Mouse (Mus musculus) lung, embryonic 14.5 days (tissue): ENCODE results near the gene Gm20388. TPM values are rescaled to one million over a fixed set of nuclear protein-coding genes. Genes with fewer than 3 reads are reported as not detected.

Source experiments
- ATAC-seq: fragments of 200-750 bp; cut with Nextera tagmentation; 2 replicates; pipeline ENCODE4 v1.8.0; 2017; ENCODE audit warnings: mild to moderate bottlenecking, moderate TSS enrichment, moderate library complexity; ENCODE audit not compliant: insufficient read depth
- DNase-seq: peaks from one replicate; pipeline ENCODE4 v3.0.0-alpha.2; 2015
- H3K27ac ChIP-seq: fragments of 300-500 bp; sonication (generic); 2 replicates; pipeline ENCODE4 v1.5.1; 2014; ENCODE audit warnings: low read depth, mild to moderate bottlenecking, moderate library complexity
- H3K27me3 ChIP-seq: fragments of 300-500 bp; sonication (generic); 2 replicates; pipeline ENCODE4 v1.6.1; 2014; ENCODE audit warnings: low read length, control low read depth; ENCODE audit not compliant: insufficient read depth
- H3K36me3 ChIP-seq: fragments of 300-500 bp; sonication (generic); 2 replicates; pipeline ENCODE4 v1.6.1; 2014; ENCODE audit warnings: control low read depth; ENCODE audit not compliant: insufficient read depth
- H3K4me1 ChIP-seq: fragments of 300-500 bp; sonication (generic); 2 replicates; pipeline ENCODE4 v1.6.1; 2014; ENCODE audit warnings: antibody characterized with exemption, control low read depth; ENCODE audit not compliant: insufficient read depth
- H3K4me2 ChIP-seq: fragments of 300-500 bp; sonication (generic); 2 replicates; pipeline ENCODE4 v1.6.1; 2014; ENCODE audit warnings: mild to moderate bottlenecking
- H3K4me3 ChIP-seq: fragments of 300-500 bp; sonication (generic); 2 replicates; pipeline ENCODE4 v1.5.1; 2014; ENCODE audit warnings: low read depth, low read length
- H3K9ac ChIP-seq: fragments of 300-500 bp; sonication (generic); 2 replicates; pipeline ENCODE4 v1.6.1; 2014
- H3K9me3 ChIP-seq: fragments of 300-500 bp; sonication (generic); 2 replicates; pipeline ENCODE4 v1.6.1; 2016; ENCODE audit warnings: low read depth, low read length, control low read depth
- CTCF ChIP-seq: IDR thresholded peaks from 2 replicates; pipeline ENCODE4 v1.5.1; 2016; ENCODE audit warnings: antibody characterized with exemption, low read depth
- WGBS: fragments of 180-500 bp; shearing (Covaris S2); extraction: QIAGEN DNeasy Blood & Tissue Kit; methylation state at CpG from one replicate; pipeline ENCODE4 v1.1.7; 2014; 5-methylcytosine and 5-hydroxymethylcytosine counted together
- polyA plus RNA-seq: library from polyadenylated mRNA; unstranded; fragments of >200 nt; fragmentation: Nextera tagmentation; extraction: Ambion mirVana; gene quantifications from 2 replicates; pipeline ENCODE4 v1.2.1, GENCODE M21; 2014

Gene Gm20388
- polyA plus RNA-seq, 1 experiment from 2014 or later, result not detected

DNA sequence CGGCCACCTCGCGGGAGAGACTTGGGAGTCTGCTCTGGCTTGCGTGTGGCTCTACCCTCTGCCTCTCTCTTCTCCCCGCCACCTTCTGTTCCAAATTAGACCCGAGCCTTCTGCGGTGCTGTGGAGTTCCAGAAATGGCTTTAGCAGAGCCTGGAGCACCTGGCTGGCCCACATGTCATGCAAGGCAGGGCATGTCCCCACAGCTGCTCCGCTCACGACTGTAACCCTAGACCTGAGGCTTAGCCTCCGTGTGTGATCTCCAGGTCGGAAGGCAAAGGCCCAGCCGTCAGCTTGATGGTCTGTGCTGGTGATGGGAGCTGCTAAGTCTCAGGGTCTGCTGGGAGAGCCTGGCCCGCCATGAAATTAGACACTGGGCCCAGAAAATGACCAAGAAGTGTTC lies 348.6 kb downstream of the Gm20388 start:
- ATAC-seq (no peak), DNase-seq (no peak)
- H3K4me1 ChIP-seq, result peaks cover 50% of the 10 kb centered on the region
- H3K9me3 ChIP-seq, result no peaks in the 10 kb centered on the region
- H3K27ac ChIP-seq, result no peak overlapping the region
- no peak overlapping the region for H3K4me3 ChIP-seq
- 82% methylated on average over 13 of the region's 13 CpGs for WGBS
- no peak for TF ChIP-seq CTCF
- no peak overlapping the region for H3K9ac ChIP-seq
- no peak overlapping the region for H3K4me2 ChIP-seq
- H3K36me3 ChIP-seq, result no peaks in the 10 kb centered on the region
- H3K27me3 ChIP-seq, result no peaks in the 10 kb centered on the region

DNA sequence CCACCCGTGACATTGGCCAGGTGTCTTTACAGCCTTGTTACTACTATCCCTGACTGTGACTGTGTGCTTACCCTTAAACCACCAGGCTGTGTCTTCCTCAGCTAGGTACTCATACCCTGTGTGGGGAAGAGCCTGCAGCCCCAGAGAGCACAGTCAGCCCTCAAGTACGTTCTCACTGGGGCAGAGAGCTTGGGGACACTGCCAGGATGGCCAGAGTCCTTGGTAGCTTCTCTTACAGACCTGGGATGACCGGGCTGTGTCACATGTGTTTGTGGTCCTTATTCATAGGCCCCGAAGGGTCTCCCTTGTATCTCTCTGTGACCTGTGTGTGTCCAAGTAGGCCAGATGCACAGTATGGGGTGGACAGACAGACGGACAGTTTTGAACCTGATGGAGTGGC lies 350.0 kb downstream of the Gm20388 start:
- TF ChIP-seq CTCF, result no peak
- DNase-seq, result no peak
- no peak for ATAC-seq
- H3K4me3 ChIP-seq, result no peak overlapping the region
- no peak overlapping the region; the same call in 1 of the 2 replicates for H3K9ac ChIP-seq
- WGBS, result 69% methylated on average over 5 of the region's 5 CpGs
- no peaks in the 10 kb centered on the region for H3K9me3 ChIP-seq
- H3K4me1 ChIP-seq, result peaks cover 62% of the 10 kb centered on the region
- no peaks in the 10 kb centered on the region for H3K36me3 ChIP-seq
- no peaks in the 10 kb centered on the region for H3K27me3 ChIP-seq
- peak overlapping the region; percentile 40; the same call in 1 of the 2 replicates for H3K4me2 ChIP-seq
- peak overlapping the region; percentile 72 for H3K27ac ChIP-seq

DNA sequence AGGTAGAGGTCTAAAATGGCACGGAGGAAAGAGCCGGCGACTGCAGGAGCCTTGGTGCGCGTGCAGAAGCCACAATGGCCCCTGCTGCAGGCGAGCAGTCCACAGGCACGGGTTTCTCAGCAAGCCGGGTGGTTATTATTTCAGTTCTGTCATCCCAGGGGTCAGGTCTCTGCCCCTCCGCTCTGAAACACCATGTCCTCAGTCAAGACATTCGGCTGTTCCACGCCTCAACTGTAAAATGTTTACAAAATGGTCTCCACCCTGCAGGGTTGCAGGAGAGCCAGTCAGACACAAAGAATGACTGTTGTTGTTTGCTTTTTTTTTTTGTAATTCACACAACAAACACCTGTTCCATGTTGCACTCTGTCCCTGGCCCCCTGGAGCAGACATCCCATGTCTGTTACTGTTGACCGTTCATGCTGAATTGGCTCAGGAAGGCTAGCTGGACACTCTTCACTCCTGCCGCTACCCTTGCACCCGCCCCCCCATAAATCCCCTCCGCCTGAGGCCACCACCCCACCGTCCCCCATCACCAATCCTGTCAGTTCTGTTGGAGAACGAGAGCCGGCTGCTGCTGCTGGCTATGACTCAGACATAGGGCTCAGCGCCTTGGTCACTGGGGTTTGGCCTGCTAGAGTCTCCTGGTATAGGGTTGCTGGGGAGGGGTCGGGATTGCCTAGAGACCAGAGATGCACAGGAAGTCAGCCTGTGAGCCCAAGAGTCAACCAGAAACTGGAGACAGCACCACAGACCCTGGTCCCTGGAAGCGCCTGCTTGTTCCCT lies 350.9 kb downstream of the Gm20388 start:
- TF ChIP-seq CTCF, result no peak
- Histone ChIP-seq H3K9me3 (no peaks in the 10 kb centered on the region), H3K4me1 (peaks cover 66% of the 10 kb centered on the region), H3K36me3 (no peaks in the 10 kb centered on the region), H3K27ac (peak overlapping the region; percentile 72), H3K27me3 (no peaks in the 10 kb centered on the region), H3K4me3 (no peak overlapping the region), H3K9ac (no peak overlapping the region), H3K4me2 (peak overlapping the region; percentile 40)
- DNase-seq, result peak; percentile 92
- 26% methylated on average over 21 of the region's 21 CpGs for WGBS
- peak; percentile 42 for ATAC-seq

DNA sequence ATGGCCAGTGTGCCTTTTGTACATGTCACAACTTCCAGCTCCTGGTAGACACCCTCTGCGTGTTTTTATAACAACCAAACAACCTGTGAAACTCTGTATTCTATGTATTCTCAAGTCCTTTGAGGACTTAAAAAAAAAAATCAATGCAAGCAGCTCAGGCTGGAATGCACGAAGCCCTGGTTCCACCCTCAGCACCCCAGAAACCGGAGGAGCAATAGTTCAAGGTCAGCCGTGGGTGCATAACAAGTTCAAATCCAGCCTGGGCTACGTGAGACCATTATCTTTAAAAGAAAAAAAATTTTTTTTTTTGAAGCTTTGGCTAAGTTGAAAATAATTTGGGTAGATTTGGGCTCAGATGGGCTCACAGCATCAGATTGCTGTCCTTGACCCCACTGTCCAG lies 353.2 kb downstream of the Gm20388 start:
- TF ChIP-seq CTCF, result no peak
- whole genome bisulfite sequencing, result 84% methylated on average over 5 of the region's 5 CpGs
- no peak overlapping the region for H3K4me3 ChIP-seq
- H3K4me1 ChIP-seq, result peaks cover 72% of the 10 kb centered on the region
- no peaks in the 10 kb centered on the region for H3K9me3 ChIP-seq
- no peak overlapping the region for H3K4me2 ChIP-seq
- H3K9ac ChIP-seq, result no peak overlapping the region
- H3K27ac ChIP-seq, result no peak overlapping the region
- DNase-seq (no peak), ATAC-seq (no peak)
- H3K36me3 ChIP-seq, result no peaks in the 10 kb centered on the region
- H3K27me3 ChIP-seq, result no peaks in the 10 kb centered on the region

DNA sequence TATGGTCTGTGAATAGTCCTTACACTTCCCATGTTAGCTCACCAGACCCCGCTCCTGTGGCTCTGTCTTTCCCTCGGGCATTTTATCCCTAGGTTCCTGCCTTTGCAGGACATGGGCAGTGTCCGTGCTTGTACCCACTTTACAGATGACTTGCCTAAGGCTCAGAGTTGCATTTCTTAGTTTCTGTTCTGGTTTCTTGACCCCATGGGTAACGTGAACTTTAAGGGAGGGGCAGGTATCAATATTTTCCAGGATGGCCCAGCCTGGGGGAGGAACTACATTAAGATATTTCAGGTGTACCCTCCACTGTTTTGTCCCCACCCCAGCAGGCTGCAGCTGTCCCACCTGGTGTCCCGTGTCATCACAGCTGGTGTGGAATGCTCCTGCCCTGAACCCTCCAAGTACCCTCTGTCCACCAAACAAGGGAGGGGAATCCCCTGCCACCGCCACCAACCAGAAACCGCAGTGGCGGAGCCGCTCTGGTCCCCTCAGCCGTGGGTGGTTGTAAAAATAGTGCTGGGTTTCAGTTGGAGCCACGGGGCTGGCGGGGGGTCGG lies 353.8 kb downstream of the Gm20388 start:
- Histone ChIP-seq H3K4me2 (peak overlapping the region; percentile 56), H3K4me3 (peak overlapping the region; percentile 14), H3K27ac (peak overlapping the region; percentile 98), H3K9ac (0 out of 2 replicates have a peak overlapping the region, but pooled peaks have one; percentile 4), H3K27me3 (no peaks in the 10 kb centered on the region), H3K36me3 (no peaks in the 10 kb centered on the region), H3K9me3 (no peaks in the 10 kb centered on the region), H3K4me1 (peaks cover 78% of the 10 kb centered on the region)
- WGBS, result 21% methylated on average over 13 of the region's 13 CpGs
- DNase-seq (no peak), ATAC-seq (no peak)
- no peak for TF ChIP-seq CTCF

DNA sequence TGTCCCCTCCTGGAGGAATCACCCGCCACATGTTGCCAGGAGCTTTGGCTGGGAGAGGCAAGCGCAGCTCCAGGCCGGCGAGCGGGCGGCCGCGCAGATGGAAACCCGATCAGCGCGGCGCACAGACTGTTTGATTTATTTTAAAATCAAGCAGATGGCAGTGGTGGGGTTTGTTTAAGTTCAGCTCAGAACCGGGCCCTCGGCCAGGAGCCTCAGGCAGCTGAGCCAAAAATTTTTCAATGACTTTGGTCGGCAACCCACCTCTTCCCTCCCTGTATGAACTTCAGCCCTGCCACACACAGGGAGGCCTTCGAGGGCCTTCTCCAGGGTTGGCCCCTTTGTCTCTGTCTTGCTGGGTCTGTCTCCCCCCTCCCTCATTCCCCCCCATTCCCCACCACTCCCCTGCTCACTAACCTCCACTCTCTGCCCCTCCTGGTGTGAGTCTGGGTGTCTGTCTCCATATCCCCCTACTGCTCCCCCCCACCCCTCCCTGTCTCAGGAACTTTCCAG lies 354.4 kb downstream of the Gm20388 start:
- 4% methylated on average over 16 of the region's 16 CpGs for WGBS
- Histone ChIP-seq H3K27ac (peak overlapping the region; percentile 98), H3K36me3 (no peaks in the 10 kb centered on the region), H3K4me2 (peak overlapping the region; percentile 56), H3K4me3 (peak overlapping the region; percentile 14), H3K27me3 (no peaks in the 10 kb centered on the region), H3K4me1 (peaks cover 80% of the 10 kb centered on the region), H3K9ac (no peak overlapping the region), H3K9me3 (no peaks in the 10 kb centered on the region)
- ATAC-seq (peak; percentile 87), DNase-seq (peak; percentile 98)
- no peak for TF ChIP-seq CTCF

DNA sequence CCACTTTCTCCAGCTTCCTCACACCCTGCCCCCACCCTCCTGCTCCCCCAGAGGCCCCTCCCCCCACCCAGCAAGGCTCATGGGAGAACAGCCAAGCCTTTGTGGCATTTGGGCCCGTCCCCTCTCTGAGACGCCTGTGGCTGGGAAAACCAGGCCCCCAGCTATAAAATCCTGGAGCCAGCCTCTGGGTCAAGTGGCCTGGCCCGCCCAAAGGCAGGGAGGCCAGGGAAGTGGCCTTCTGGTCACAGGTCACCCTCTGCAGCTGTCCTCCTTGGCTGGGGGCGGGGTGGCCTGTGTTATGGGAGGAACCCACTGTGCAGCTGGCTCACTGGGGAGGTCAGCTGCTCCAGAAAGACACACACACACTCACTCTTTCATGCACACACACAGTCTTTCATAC lies 354.8 kb downstream of the Gm20388 start:
- Histone ChIP-seq H3K4me2 (peak overlapping the region; percentile 56), H3K4me3 (no peak overlapping the region), H3K27ac (peak overlapping the region; percentile 98), H3K36me3 (no peaks in the 10 kb centered on the region), H3K9me3 (no peaks in the 10 kb centered on the region), H3K9ac (peak overlapping the region; percentile 25; the same call in 1 of the 2 replicates), H3K27me3 (no peaks in the 10 kb centered on the region), H3K4me1 (peaks cover 76% of the 10 kb centered on the region)
- DNase-seq (peak; percentile 86), ATAC-seq (peak; percentile 62)
- no peak for TF ChIP-seq CTCF
- WGBS, result 7% methylated on average over 4 of the region's 4 CpGs
